Mouse (Mus musculus) left cerebral cortex, postnatal 36 days (tissue): ENCODE measurements around the gene Camta1. TPM values are rescaled to one million over a fixed set of nuclear protein-coding genes. Genes with fewer than 3 reads are reported as not detected.
"Not testable (repeated sequence)": the region's sequence is repeated elsewhere in the genome, so short reads cannot be mapped to it uniquely, and the experiment has no call there.

ENCODE experiments used
- DNase-seq, 2 experiments: peaks; one replicate each; pipeline ENCODE4 v3.0.0; 2021 to 2022; ENCODE audit warnings: low spot score in 2 of 2, mixed read lengths in 1 of 2
- intact Hi-C: fragments of 180-260 bp; cut with DNase I; formaldehyde crosslinking; loops from one replicate; pipeline ENCODE4 v1.15.1; 2025
- total RNA-seq, 2 experiments: library from RNA; stranded (reverse); gene quantifications; 2 replicates each; pipeline ENCODE4 v1.2.3; 2021

The Camta1 gene
- total RNA-seq, 2 experiments from 2014 or later: 207 to 216 TPM

GRCm38 (mm10) chr4:151044037-151044943, 817.4 kb downstream of the Camta1 start, which contains the start of gene Per3:
TSS of gene Per3 (minus strand) at chr4:151044665.
- intact Hi-C loops: loop anchor here (10.0 kb wide), 1 partner anchor 821 kb away; the partner anchor contains the start of gene Camta1

DNA sequence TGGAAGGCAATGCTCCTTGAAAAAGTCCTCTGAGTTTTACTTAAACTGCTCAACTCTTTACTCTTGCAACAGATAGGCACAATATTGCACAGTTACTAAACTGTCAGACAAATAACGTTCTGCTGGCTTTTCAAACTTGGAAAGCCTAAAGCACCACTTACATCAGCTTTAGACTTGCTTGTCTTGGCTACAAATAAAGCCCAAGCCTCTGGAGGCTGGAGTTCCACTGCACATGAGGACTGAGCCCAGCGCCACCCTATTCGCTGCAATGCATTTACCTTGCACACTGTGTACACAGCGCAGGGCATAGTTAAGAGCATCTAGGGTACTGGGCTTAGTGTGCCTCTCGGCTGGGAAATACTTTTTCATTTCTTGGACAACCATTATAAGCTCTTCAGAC, 818.4 kb downstream of the Camta1 start:
- intact Hi-C loops: loop anchor here (10.0 kb wide), 1 partner anchor 822 kb away; the partner anchor contains the start of gene Camta1

More at GRCm38 (mm10) chr4:151044037-151044943, 817.4 kb downstream of the Camta1 start, which contains the start of gene Per3:
- peak; percentile 99 for DNase-seq

DNA sequence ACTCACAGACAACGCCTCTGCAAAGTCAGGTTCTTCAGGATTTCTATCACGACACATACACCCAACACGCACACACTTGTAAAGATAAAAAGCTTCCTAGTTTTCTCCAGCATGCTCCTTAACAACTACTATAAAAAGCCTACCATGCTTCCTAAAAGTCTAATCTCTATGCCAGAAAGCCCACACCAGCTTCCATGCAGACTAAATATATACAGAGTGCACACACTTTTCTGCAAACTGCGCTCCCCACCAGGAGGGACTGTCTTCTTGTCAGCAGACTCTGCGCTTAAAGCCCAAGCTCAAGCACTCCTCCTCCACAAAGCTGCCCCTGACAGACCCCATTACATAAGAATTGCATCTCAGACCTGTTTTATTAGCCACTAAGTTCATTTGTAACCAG, 820.2 kb downstream of the Camta1 start:
- intact Hi-C loops: loop anchor here (10.0 kb wide), 1 partner anchor 823 kb away; the partner anchor contains the start of gene Camta1
- peak; percentile 56 to 60 for DNase-seq

More for the DNA sequence above, 818.4 kb downstream of the Camta1 start:
- DNase-seq: no peak

- DNase-seq: no peak
- intact Hi-C loops: no loop called here
Observed at GRCm38 (mm10) chr4:151037800-151038199, 823.9 kb downstream of the Camta1 start.

- no peak for DNase-seq
- intact Hi-C loops: no loop called here
Observed at GRCm38 (mm10) chr4:151036521-151036920, 825.2 kb downstream of the Camta1 start.

- intact Hi-C loops: no loop called here
- DNase-seq: no peak
Observed at GRCm38 (mm10) chr4:151027001-151027400, 834.7 kb downstream of the Camta1 start.

DNA sequence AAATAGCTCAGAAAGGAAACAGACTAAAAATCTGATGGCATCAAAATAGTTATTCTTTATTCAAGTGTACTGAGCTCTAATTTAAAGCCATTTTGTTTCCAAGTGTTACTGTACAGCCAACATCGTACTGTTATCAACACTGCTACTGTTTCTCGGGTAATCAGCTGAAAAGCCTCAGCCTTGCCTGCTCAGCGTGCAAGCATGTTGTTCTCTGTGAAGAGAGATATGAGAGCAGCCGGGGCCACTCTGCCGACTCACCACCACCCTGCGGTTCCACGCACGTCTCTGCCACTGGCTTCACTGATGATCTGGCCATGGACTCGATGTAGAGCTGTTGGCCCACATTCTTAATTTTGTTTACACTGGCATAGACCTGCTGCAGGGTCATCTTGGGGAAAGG, 837.5 kb downstream of the Camta1 start:
- no peak for DNase-seq
- intact Hi-C loops: no loop called here

DNA sequence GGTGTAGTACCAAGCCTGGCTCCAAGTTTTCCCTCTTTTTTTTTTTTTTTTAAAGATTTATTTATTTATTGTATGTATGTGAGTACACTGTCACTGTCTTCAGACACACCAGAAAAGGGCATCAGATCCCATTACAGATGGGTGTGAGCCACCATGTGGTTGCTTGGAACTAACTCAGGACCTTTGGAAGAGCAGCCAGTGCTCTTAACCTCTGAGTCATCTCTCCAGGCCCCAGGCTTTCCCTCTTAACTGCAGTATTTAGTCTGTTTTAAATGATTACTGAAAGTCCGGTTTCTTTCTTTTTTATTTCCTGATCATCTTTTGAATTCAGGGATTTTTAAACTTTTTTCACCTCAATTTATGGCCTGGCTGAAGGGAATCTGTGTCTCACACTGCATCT, 844.3 kb downstream of the Camta1 start:
- DNase-seq, intact Hi-C loops: not testable (repeated sequence)

GRCm38 (mm10) chr4:151015946-151016345, 845.7 kb downstream of the Camta1 start:
- intact Hi-C loops: no loop called here
- DNase-seq: no peak

DNA sequence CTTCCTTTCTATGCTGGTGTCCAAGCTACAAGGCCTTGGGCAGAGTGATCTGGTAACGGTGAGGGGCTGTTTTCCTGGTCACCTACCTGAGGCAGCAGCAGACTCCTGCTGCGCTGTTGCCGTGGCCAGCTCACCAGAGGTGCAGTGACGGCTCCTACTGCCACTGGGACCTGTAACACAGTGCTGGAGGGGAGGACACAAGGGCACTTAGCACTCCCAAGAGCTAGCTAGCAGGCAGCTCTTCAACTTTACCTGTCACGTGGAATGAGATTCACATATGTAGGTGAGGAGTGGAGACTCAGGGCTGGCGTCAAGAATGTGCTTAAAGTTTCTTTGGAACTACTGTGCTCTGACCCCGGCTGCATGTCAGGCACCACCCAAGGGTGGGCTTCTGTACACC, 851.4 kb downstream of the Camta1 start:
- intact Hi-C loops: no loop called here
- no peak for DNase-seq

DNA sequence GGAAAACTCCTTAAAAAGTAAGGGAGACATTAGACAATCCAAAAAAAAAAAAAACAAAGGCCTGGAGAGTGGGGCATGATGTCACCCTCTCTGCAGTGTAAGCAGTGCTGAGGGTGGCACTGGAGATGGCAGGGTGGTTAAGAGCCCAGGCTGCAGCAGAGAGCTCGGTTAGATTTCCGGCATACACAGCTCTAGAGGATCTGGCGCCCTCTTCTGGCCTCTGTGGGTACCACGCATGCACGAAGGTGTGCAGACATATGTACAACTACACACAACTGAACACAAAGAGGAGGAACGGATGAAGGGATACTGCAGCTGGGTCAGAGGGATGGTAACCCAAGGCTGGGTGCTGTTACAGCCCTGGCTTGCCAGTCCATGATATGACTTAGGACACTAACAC, 854.7 kb downstream of the Camta1 start:
- DNase-seq: peak in 1 of 2 experiments; percentile 9
- intact Hi-C loops: no loop called here

GRCm38 (mm10) chr4:151005656-151006318, 855.9 kb downstream of the Camta1 start:
- no peak for DNase-seq
- intact Hi-C loops: no loop called here

GRCm38 (mm10) chr4:151001397-151001796, 860.3 kb downstream of the Camta1 start:
- no peak for DNase-seq

GRCm38 (mm10) chr4:150998626-150999025, 863.0 kb downstream of the Camta1 start:
- DNase-seq: no peak
- intact Hi-C loops: no loop called here

More at GRCm38 (mm10) chr4:151001397-151001796, 860.3 kb downstream of the Camta1 start:
- intact Hi-C loops: no loop called here

GRCm38 (mm10) chr4:150996797-150997196, 864.9 kb downstream of the Camta1 start, which contains the start of gene Uts2:
TSS of gene Uts2 (plus strand) at chr4:150997097.
- intact Hi-C loops: no loop called here
- DNase-seq: no peak

DNA sequence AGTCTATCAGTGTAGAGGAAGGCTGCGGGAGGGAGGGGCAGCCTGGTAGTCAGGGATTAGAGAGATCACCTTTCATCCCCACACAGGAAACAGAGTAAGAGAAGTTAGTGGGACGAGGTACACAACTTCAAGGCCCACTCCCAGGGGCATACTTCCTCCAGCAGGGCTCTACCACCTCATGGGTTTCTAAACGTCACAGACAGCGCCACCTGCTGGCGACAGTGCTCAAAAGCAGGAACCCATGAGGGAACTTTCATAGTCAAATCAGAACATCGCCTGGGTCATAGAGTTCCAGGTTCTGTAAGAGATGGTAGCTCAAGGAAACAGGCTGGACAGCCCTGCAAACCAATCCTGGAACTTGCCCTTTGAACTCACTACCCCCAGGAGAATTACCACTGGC, 871.5 kb downstream of the Camta1 start:
- intact Hi-C loops: no loop called here
- DNase-seq: no peak

DNA sequence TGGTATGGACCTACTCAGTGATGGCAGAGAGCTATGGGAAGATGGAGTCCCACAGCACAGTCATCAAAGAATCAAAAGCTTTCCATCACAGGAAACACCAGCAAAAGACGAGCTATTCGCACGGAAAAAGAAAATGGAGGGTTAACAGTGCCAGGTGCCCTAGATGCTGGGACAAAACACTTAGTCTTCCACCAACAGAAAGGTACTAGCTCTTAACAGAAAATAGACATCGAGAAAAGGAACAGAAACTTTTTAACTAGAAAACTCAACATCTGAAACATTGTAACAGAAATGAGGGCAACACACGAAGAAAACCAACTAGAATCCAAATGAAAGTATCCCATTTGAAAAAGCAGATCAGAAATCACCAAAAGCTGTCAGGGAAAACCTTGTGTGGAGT, 881.5 kb downstream of the Camta1 start:
- intact Hi-C loops: no loop called here
- no peak for DNase-seq

DNA sequence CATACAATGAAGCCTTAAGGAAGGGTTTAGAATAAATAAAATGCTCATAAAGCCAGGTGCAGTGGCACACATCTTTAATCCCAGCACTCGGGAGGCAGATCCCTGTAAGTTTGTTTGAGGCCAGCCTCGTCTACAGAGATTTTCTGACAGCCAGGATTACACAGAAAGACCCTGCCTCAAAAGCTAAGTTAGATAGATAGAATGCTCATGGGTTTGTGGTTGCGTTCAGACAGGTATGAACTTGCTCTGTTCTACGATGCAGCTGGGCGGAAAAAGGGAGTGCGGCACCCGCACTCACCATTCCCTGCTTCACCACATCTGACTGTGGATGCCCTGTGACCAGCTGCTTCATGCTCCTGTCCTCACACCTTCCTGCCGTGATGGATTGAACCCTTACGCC, 882.2 kb downstream of the Camta1 start:
- intact Hi-C loops: no loop called here
- DNase-seq: no peak

DNA sequence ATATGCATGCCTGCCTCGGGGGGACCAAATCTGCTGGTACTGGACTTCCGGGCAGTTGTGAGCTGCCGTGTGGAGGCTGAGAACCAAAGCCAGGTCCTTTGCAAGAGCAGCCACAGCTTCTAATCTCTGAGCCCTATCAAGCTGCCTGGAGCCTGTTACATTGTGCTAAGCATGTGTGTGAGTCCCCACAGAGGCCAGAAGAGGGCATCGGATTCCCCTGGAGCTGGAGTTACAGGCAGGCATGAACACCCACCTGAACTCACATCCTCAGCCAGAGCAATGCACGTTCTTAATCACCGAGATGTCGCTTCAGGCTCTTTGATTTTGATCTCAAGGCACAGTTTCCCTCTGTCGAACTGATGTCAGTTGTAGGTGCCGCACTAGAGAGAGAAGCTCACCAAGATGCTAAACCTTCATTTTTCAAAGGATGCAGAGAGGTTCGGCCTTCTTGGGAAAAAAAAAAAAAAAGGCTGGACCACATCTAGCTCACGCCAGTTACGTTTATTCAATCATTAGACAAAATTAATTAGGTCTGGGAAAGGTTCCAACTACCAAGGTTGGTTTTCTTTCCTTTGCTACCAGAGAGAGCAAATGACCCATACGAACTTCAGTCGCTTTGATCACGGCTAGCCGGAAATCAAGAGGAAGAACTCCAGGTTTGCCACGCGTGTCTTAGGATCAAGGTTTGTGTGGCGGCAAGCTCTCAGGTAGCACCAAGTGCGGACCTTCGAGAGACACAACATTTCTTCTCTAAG, 883.3 kb downstream of the Camta1 start:
- intact Hi-C loops: no loop called here
- DNase-seq: no peak

DNA sequence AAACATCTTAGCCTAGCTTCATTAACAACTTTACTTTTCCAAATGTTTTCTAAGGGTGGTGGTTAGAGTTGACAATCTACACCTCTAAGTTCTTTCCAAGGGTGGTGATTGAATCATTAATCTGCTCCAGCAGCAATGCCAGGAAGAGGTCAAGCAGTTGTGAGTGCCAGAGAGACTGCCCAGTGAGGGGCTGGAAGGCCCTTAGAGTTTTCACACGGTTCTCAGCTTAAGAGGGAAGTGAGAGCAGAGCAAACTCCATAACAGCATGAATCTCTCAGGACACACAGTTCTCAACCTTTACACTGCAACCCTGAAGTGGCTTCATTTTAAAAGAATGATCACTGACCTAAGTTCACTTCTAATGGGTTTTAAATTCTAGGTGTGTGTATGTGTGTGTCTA, 886.5 kb downstream of the Camta1 start:
- intact Hi-C loops: no loop called here
- DNase-seq: no peak
